Mouse (Mus musculus) heart, adult 10 weeks (tissue): Measurements from ENCODE around the gene Lyrm7. TPM values are rescaled to one million over a fixed set of nuclear protein-coding genes. Genes with fewer than 3 reads are reported as not detected.

ENCODE experiments used
- polyA plus RNA-seq: library from polyadenylated mRNA; stranded (reverse); fragments of 350-450 nt; fragmentation: Illumina TruSeq; extraction: RNeasy Lipid Tissue Mini Kit (QIAGEN cat#74804); gene quantifications from one replicate; pipeline ENCODE4 v1.2.3, GENCODE M21; 2014; ENCODE audit warnings: low read depth, low replicate concordance

The Lyrm7 gene
- polyA plus RNA-seq, result 17.9 TPM

GRCm38 (mm10) chr11:54860256-54861038 lies at the start of gene Lyrm7:
Gene Lyrm7 (minus strand): TSS chr11:54860916.

GRCm38 (mm10) chr11:54902333-54903323 lies 41.9 kb upstream of the Lyrm7 start, which contains the start of gene Gpx3:
Gene Gpx3 (plus strand): TSS chr11:54902453.

GRCm38 (mm10) chr11:54866119-54867048 lies 5.7 kb upstream of the Lyrm7 start, which contains the start of gene Hint1:
Gene Hint1 (plus strand): TSS chr11:54866383.

GRCm38 (mm10) chr11:54787488-54788474 lies 72.9 kb downstream of the Lyrm7 start, which contains the start of gene Cdc42se2:
Gene Cdc42se2 (minus strand): TSS chr11:54787675.

Other genes starting within 250 kb of the Lyrm7 start
- gene Cdc42se2, start 73.2 kb downstream of the Lyrm7 start, polyA plus RNA-seq, result 26.7 TPM
- gene Hint1, start 5.5 kb upstream of the Lyrm7 start, polyA plus RNA-seq, result 456 TPM
- 706 TPM for gene Gpx3, start 41.5 kb upstream of the Lyrm7 start, polyA plus RNA-seq
- 29.7 TPM for gene Tnip1, start 102.0 kb upstream of the Lyrm7 start, polyA plus RNA-seq
- gene Anxa6, start 172.5 kb upstream of the Lyrm7 start, polyA plus RNA-seq, result 196 TPM
- gene Ccdc69, start 217.2 kb upstream of the Lyrm7 start, polyA plus RNA-seq, result 18.3 TPM
- 10.3 TPM for gene Gm2a, start 237.2 kb upstream of the Lyrm7 start, polyA plus RNA-seq